Mouse (Mus musculus): ENCODE results near the gene Pnp.

- TF ChIP-seq CTCF (IDR thresholded peaks at IDR 0.05; ENCODE audit: borderline replicate concordance, insufficient read depth, low read depth, low read length) (no peak), POLR2A (IDR thresholded peaks at IDR 0.05; ENCODE audit: borderline replicate concordance, insufficient read depth, low read length) (no peak)
Observed at GRCm38 (mm10) chr14:50938940-50939339, 8.1 kb downstream of the Pnp start.
